8 mouse cellular contexts compared by ENCODE assay signal in genomic region chrX:20688068-20688547, GRCm38 (mm10). TPM values are rescaled to one million over a fixed set of nuclear protein-coding genes. Genes with fewer than 3 reads are reported as not detected.
DNase-seq lines count a peak whose midpoint lies in the region; ATAC-seq lines count a peak whose summit lies in the region.

No protein-coding gene starts in this region.

- no peaks in the 10 kb centered on the region for H3K9me3 ChIP-seq in hindbrain, embryonic 15.5 days

- 27% methylated on average over 33 of the region's 33 CpGs for WGBS in hindbrain, embryonic 15.5 days

- peak; percentile 93 for ATAC-seq in hindbrain, embryonic 15.5 days (ENCODE audit: low FRiP score, low read depth)

- H3K4me1 ChIP-seq in hindbrain, embryonic 15.5 days (replicated peaks): peaks cover 20% of the 10 kb centered on the region

- peak overlapping the region; percentile 72 for H3K4me3 ChIP-seq in hindbrain, embryonic 15.5 days

- H3K27ac ChIP-seq in hindbrain, embryonic 15.5 days (replicated peaks): peak overlapping the region; percentile 95

- H3K9ac ChIP-seq in hindbrain, embryonic 15.5 days: peak overlapping the region; percentile 82

- peak overlapping the region; percentile 67 for H3K4me2 ChIP-seq in hindbrain, embryonic 15.5 days

- H3K27me3 ChIP-seq in hindbrain, embryonic 15.5 days: no peaks in the 10 kb centered on the region

- DNase-seq in T-cell, adult 2 months (ENCODE audit: low spot score): peak; percentile 80
- peak; percentile 76 to 83 for DNase-seq in cerebellum, postnatal 36 days
- DNase-seq in frontal cortex, postnatal 36 days (ENCODE audit: low spot score in 2 of 2): peak; percentile 79 to 85
- DNase-seq in left cerebral cortex, adult 11 months (ENCODE audit: low spot score): peak; percentile 81
- peak; percentile 86 for DNase-seq in lung, postnatal 36 days
- DNase-seq in retina, embryonic 14.5 days (ENCODE audit: low spot score): peak; percentile 82
- peak; percentile 78 to 89 for DNase-seq in thymus, postnatal 36 days

- H3K36me3 ChIP-seq in hindbrain, embryonic 15.5 days: no peaks in the 10 kb centered on the region

RNA-seq across cellular contexts. Expression of gene Cdk16, which starts 0.4 kb away (rescaled TPM):
- 159 and 183 TPM in 2 replicates for polyA plus RNA-seq in hindbrain, embryonic 15.5 days (2015; fragmentation: Nextera tagmentation; extraction: Ambion mirVana)

RNA-seq across cellular contexts. Expression of gene Usp11, which starts 15.6 kb away (rescaled TPM):
- polyA plus RNA-seq in hindbrain, embryonic 15.5 days (2015; fragmentation: Nextera tagmentation; extraction: Ambion mirVana): 92.1 and 96.5 TPM in 2 replicates

RNA-seq across cellular contexts. Expression of gene Uba1, which starts 30.0 kb away (rescaled TPM):
- polyA plus RNA-seq in hindbrain, embryonic 15.5 days (2015; fragmentation: Nextera tagmentation; extraction: Ambion mirVana): 350 and 364 TPM in 2 replicates

Comparison
In these comparisons a context has a peak if more than half of its experiments do, and no peak if none do; other contexts are left out.
1. Peak in every context shown above with its lines: DNase-seq, ATAC-seq, H3K4me3 ChIP-seq and H3K27ac ChIP-seq.